Mouse (Mus musculus): ENCODE data around the gene Rif1. TPM values are rescaled to one million over a fixed set of nuclear protein-coding genes. Genes with fewer than 3 reads are reported as not detected.
A peak's percentile ranks its signal among the peaks of the same experiment; 100 is the strongest.
"Not testable (repeated sequence)": the region's sequence is repeated elsewhere in the genome, so short reads cannot be mapped to it uniquely, and the experiment has no call there.

The Rif1 gene
- total RNA-seq, 4 experiments from 2014 or later, result 12.3 to 17.0 (median 13.6) TPM

GRCm38 (mm10) chr2:52071241-52071991 is 1.2 kb upstream of the Rif1 start:
- no peak for DNase-seq (ENCODE audit: low spot score in 2 of 2)

DNA sequence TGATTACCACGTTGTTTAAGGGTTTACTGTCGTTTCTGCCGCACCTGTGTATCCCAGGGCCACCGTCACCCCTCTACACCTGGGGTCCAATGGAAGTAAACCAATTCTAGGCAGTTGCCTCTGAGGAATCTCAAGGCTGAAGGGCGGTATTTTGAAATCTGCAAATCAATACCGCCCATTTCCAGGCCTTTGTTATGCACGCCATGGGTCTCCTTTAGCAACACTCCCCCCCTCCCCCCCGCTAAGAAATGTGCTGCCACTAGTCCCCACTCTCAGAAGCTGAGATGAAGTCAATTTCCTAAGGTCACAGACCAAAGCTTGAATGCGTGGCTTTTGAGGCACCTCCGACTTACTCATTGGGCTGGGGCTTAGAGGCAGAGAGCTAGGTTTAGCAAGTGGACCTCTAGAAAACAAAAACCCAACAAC is 554 bp upstream of the Rif1 start:
- no peak for DNase-seq (ENCODE audit: low spot score in 2 of 2)

- DNase-seq (ENCODE audit: low spot score in 2 of 2), result peak; percentile 4 to 7
These were observed 691 bp downstream of the Rif1 start for GRCm38 (mm10) chr2:52073141-52073904.

- no peak for DNase-seq (ENCODE audit: low spot score in 2 of 2)
These were observed 6.0 kb downstream of the Rif1 start for GRCm38 (mm10) chr2:52078666-52079065.

DNA sequence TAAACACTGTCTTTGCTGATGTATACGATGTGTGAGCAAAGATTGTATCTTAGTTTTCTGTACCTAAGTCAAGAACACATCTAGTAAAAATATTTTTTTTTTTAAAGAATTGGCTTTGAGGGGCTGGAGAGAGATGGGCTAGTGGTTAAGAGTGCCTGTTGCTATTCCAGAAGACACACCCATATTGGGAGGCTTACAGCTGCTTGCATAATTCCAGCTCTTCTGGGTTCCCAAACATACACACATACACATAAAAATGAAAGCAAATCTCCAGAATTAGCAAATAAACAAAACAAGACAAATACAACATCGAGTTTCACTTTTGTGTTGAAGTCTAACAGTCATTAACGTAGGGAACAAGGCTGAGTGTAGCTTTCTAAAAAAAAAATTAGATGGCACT is 11.4 kb downstream of the Rif1 start:
- DNase-seq (ENCODE audit: low spot score in 2 of 2), result no peak

DNA sequence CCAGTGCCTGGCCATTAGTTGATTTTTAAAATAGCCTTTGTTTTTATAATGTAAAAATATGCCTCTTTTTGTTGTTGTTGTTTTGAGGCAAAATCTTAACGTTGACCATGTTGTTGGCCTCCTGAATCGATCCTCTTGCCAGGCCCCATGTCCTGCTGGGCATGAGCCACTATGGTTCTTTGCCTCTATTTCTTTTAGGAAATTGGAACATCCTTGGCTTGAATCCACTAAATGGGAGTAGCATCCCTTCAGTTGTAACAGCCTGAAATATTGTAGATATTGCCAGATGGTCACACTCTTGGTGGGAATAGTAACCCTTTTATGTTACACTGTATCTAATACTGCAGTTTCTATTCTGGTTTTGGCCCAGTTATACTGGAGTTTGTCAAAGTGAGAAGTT is 11.9 kb downstream of the Rif1 start:
- DNase-seq (ENCODE audit: low spot score in 2 of 2), result no peak

- DNase-seq (ENCODE audit: low spot score in 2 of 2), result no peak
These were observed 41.5 kb downstream of the Rif1 start for GRCm38 (mm10) chr2:52114086-52114485.

DNA sequence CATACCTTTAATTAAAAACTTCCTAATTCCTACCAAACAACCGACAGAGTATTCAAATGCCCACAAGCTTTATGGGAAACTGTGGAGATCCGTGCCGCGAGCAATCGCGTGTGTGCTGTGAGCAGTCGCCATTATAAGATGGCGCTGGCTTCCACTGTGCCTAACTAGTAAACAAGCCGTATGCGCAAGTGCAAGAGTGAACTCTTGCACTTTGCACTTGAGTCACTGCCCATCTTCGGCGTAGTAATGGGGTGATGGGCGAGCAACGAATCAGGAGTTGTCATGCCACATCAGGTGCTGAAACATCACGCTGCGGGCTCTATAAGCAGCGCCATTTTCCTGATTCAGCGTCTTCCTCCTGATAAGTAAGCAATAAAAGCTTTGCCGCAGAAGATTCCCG is 58.7 kb downstream of the Rif1 start:
- DNase-seq (ENCODE audit: low spot score in 2 of 2), result not testable (repeated sequence)

- peak; percentile 26 to 33 for DNase-seq (ENCODE audit: low spot score in 2 of 2)
These were observed 60.7 kb downstream of the Rif1 start for GRCm38 (mm10) chr2:52133351-52133750.

DNA sequence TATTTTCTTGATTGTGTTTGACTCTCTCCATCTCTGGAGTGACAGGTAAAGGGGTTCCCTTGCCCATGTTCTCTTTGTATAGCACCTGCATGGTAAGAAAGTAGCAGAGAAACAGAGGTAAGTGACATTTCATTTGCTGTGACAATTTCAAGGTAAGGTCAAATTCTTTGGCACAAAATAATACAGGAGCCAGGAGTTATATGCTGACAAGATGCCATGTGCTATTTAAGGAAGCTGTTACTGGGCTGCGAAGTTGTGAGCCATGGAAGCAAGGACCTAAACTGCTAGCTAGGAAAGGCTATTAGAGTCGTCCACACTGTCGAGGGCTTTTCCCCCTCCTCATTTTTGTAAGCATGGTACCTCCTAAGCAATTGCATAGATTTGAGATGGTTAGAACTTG is 80.4 kb downstream of the Rif1 start:
- DNase-seq (ENCODE audit: low spot score in 2 of 2), result no peak

DNA sequence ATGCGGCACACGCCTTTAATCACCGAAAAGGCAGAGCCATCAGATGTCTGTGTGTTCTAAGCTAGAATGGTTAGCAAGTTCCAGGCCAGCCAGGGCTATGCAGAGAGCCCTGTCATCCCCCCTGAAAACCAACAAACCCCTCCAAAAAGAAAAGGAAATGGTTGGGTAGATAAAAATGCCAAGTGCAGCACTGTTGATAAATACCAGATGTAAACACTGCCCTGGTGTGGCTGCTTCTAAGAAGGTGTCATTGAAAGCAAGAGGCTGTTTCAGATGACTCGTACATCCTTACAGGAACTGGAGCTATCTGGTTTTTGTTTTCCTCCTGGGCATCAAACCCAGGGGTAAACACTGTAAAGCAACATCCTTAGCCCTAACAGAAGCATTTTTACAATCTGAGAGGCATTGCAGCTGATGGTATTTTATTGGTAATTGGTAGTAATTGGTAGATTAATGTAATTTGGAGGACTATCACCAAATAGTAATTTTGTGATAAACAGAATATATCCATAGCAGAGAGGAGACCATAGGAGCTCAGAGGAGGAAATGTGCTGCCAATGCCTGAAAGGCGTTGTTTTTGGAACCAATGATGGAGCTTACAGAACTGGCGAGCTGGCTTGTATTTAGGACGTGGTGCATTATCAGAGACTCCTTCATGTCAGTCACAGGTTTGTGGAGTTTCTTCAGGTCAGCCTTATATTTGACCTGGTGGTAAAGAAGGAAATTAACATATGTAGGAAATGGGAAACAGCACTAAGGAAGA is 96.8 kb downstream of the Rif1 start:
- DNase-seq (ENCODE audit: low spot score in 2 of 2), result no peak

Other genes with a start within 250 kb of the Rif1 start
- gene Rbm43, start 137.7 kb upstream of the Rif1 start, total RNA-seq (2022), result 1 to 10 TPM in 1 of 4 experiments, under 1 TPM in 3; 0.27 to 1.4 (median 0.69) TPM
- gene Nmi, start 99.3 kb upstream of the Rif1 start, total RNA-seq (2022), result 1 to 10 TPM; 1.5 to 2.9 (median 1.9) TPM
- under 1 TPM; 0.36 to 0.54 (median 0.46) TPM for gene Tnfaip6, start 34.8 kb upstream of the Rif1 start, total RNA-seq (2022)